Mouse (Mus musculus) lung, postnatal 0 days (tissue): ENCODE results near the gene Kif5c.

Experiments used
- CTCF ChIP-seq: IDR thresholded peaks from 2 replicates; pipeline ENCODE4 v1.5.1; 2016; ENCODE audit warnings: antibody characterized with exemption, mild to moderate bottlenecking
- EP300 ChIP-seq: IDR thresholded peaks from 2 replicates; pipeline ENCODE4 v1.6.1; 2016; ENCODE audit warnings: antibody characterized with exemption, mild to moderate bottlenecking, control low read depth

GRCm38 (mm10) chr2:49628094-49628705 lies 9.1 kb downstream of the Kif5c start:
- no peak for TF ChIP-seq CTCF
- no peak for TF ChIP-seq EP300
